Mouse (Mus musculus): ENCODE data around the gene Ntn3.
A peak's percentile ranks its signal among the peaks of the same experiment; 100 is the strongest.

Ntn3 gene

GRCm38 (mm10) chr17:24210591-24210990 is 1.3 kb upstream of the Ntn3 start:
- peak; percentile 45 for DNase-seq

GRCm38 (mm10) chr17:24209916-24210240 is 547 bp upstream of the Ntn3 start:
- no peak for DNase-seq

GRCm38 (mm10) chr17:24208641-24209042 is 689 bp downstream of the Ntn3 start:
- peak; percentile 63 for DNase-seq

- peak; percentile 69 for DNase-seq
These were observed 1.3 kb downstream of the Ntn3 start for GRCm38 (mm10) chr17:24207768-24208640.

- DNase-seq: peak; percentile 75
These were observed 2.6 kb downstream of the Ntn3 start for GRCm38 (mm10) chr17:24206451-24207351.

GRCm38 (mm10) chr17:24205908-24206361 is 3.4 kb downstream of the Ntn3 start:
- DNase-seq: no peak

DNA sequence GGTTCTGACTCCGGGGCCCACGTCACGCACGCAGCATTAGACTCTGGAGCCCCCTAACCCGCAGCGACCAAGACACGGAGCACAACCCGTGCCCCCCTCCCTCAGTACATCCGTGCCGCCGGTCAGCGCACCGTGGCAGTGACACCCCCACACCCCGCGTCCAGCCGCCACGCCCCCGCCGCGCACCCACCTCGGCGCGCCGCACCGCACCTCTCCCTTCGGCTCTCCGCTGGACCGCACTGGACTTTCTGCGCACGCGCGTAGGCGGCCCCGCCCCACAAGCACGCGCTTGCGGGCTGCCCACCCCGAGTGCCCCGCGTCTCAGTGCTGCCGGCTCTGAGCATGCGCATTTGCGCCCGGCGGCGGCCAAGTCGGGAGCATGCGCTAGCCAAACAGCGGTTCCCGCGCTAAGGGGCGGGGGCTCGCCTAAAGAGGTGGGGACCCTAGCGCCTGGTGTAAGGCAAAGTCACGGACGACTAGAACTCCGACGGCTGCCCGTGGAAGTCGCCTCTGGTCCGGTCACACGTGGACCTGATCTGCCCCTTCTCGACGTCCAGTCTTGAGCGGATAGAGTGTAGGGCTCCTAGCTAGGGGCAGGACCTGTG is 3.9 kb downstream of the Ntn3 start, which contains the start of gene Tbc1d24:
Gene Tbc1d24, minus strand, starts transcription at position 279 of the 605 bp plus-strand sequence.
- peak; percentile 97 for DNase-seq

- peak; percentile 69 for DNase-seq
These were observed 4.5 kb downstream of the Ntn3 start for GRCm38 (mm10) chr17:24204846-24205245.

DNA sequence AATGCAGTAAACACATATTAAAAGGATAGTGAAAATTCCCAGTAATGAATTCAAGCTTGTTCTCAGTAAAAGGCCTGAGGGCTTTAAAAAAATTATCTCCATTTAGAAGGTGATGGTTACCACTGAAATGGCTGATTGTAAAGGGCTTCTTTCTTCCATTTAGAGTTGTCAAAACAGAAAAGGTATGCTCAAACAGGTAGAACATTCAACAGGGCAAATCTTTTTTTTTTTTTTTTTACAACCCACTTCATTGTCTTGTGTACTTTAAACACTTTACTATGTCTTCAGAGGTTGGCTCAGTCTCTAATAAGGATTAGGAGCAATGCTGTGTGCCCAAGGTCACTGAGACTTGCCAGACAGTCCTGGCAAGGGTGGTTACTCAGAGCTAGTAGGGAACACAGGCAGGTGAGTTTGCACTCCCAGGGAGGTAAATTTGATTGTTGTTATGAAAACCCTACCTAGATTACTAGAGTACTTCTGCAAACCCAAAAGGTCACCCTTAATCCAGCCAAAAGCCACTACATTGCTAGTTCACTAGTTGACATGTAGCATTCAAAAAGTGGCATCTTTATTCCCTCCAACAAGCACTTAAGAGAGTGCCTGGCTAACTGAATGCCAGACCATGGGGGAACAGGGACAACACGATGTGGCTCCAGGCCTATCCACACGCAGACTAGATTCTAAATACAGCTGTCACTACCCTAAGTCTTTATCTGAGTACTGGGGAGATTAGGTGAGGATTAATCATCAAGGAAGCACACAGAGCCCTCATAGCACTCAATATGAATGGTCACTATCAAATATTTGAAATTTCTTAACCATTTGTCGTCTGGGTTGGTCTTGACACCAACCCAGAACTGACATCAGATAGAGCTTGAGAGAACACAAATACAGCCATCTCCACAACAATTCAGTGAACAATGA is 5.5 kb downstream of the Ntn3 start:
- DNase-seq: peak; percentile 25

GRCm38 (mm10) chr17:24203068-24203467 is 6.3 kb downstream of the Ntn3 start:
- DNase-seq: no peak

- no peak for DNase-seq
These were observed 8.2 kb downstream of the Ntn3 start for GRCm38 (mm10) chr17:24201092-24201491.

DNA sequence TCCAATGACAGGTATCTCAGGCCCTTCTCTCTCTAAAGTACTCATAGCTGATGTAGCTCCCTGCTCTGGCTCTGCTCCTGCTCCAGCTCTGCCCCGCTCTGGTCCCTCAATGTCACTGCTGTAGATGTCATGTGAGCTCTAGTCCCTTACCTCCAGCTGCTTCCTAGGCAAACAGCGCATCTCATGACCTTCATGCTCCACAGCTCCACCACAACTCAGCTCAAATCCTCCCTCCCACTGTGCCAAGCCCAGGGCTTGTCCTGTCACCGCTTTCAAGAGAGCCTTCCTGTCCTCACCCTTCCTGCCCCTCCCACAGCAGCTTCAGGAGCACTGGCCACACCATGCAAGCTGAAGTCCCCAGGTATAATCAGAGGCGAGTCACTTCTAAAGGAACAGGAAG is 9.6 kb downstream of the Ntn3 start:
- peak; percentile 60 for DNase-seq

DNA sequence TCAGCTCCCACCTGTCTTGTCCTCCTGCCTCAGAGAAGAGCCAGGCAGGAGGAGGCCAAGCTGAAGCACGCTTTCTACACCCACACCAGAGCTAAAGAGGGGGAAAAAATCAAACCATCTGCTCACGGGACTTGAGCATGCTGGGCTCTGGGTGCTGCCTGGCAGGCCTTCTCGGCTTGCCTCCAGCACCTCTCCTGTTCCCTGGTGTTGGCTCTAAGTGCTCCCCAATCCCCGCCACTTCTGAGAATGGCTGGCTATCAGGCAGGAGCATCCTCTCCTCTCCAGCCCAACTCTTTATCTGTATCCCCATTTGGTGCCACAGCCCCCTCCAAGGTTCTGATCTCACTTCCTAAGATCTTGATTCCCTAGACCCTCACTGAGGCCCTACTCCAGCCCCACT is 10.1 kb downstream of the Ntn3 start:
- DNase-seq: peak; percentile 77

DNA sequence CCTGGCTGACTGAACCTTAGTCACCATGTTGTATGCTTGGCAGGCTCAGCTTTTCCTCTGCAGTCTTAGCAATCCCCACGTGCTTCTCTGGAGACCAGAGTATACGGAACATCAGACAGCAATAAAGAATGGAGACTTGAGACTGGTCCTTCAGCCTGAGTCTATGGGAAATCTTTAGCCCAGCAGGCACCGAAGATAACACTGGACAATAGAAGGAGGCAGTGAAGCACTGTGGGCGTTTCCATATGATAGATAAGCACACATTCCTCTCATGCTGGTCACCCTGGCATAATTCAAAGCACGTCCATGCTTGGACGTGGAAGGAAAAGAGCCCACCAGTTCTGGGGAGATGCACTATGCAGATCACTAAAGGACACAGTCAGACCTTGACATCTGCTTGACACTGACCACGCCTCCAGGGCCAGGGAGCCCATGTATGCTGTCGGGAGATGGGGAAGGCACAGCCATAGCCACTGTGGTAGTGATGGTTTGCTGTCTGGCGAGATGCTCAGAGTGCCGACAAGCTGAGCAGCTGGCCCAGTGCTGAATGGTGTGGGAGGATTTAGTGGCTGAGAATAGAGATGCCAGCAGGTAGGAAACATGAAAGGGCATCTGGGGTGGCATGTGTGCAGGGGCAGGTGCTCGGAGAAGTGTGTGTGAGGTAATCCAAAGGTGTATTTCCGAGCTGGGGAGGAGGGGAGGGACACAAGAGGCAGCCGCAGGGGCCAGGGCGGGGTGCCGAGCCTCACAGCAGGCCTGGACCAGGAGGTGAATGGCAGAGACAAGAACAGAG is 12.1 kb downstream of the Ntn3 start:
- peak; percentile 64 for DNase-seq

- no peak for DNase-seq
These were observed 14.0 kb downstream of the Ntn3 start for GRCm38 (mm10) chr17:24195349-24195748.

GRCm38 (mm10) chr17:24193769-24194168 is 15.6 kb downstream of the Ntn3 start:
- DNase-seq: no peak

GRCm38 (mm10) chr17:24193268-24193667 is 16.1 kb downstream of the Ntn3 start:
- no peak for DNase-seq

DNA sequence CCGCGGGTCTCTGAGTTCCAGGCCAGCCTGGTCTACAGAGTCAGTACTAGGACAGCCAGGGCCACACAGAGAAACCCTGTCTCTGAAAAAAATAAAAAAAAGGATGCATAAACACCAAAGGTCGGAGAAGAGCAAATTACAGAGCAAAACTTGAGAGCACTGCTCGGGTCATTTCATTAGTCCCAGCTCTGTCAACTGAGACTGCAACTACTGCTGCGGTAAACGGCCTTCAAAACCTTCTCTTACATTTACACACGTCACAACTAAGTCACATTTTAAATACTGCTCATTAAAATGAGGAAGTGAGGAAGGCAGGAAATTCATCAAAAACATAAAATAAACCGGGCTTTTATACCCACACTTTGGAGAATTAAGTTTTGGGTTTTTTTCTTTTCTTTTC is 16.5 kb downstream of the Ntn3 start:
- no peak for DNase-seq

DNA sequence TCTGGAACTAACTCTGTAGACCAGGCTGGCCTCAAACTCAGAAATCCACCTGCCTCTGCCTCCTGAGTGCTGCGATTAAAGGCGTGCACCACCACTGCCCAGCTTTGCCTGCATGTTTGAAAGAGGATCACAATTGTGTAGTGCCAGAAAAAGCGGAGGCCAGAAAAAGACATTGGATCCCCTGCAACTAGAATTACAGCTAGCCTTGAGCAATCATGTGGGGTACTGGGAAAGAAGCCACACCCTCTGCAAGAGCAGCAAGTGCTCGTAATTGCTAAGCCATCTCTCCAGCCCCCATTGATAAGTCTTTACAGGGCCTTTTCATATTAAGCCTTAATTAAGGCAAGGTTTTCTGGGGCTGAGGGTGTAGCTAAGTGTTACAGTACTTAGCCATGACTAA is 17.9 kb downstream of the Ntn3 start:
- no peak for DNase-seq

GRCm38 (mm10) chr17:24190934-24191333 is 18.4 kb downstream of the Ntn3 start:
- no peak for DNase-seq

GRCm38 (mm10) chr17:24174259-24174658 is 35.1 kb downstream of the Ntn3 start:
- DNase-seq: no peak

Measured in cerebellum, adult 9-11 months (tissue).